Mouse (Mus musculus): Measurements from ENCODE around the gene Ftl1. TPM values are rescaled to one million over a fixed set of nuclear protein-coding genes. Genes with fewer than 3 reads are reported as not detected.

The Ftl1 gene
- polyA plus RNA-seq, 1 experiment from 2014 or later, result 5,581 TPM

- H3K9me3 ChIP-seq, result no peaks in the 10 kb centered on the region
- no peak overlapping the region for H3K4me3 ChIP-seq (replicated peaks)
- no peaks in the 10 kb centered on the region for H3K4me1 ChIP-seq (replicated peaks)
- no peak overlapping the region for H3K27ac ChIP-seq
- H3K36me3 ChIP-seq, result peaks cover 30% of the 10 kb centered on the region
- WGBS, result 76% methylated on average over 22 of the region's 22 CpGs
- ATAC-seq, result no peak
- H3K4me2 ChIP-seq (replicated peaks), result no peak overlapping the region
- no peaks in the 10 kb centered on the region for H3K27me3 ChIP-seq (replicated peaks)
- H3K9ac ChIP-seq, result no peak overlapping the region
These were observed 15.9 kb downstream of the Ftl1 start for GRCm38 (mm10) chr7:45443526-45444420.

- Histone ChIP-seq H3K36me3 (0 out of 2 replicates have a peak, but pooled peaks cover 7% of the 10 kb centered on the region), H3K27me3 (replicated peaks) (no peaks in the 10 kb centered on the region), H3K9ac (no peak within 1 kb of the TSS), H3K4me1 (replicated peaks) (peaks cover 38% of the 10 kb centered on the region), H3K4me3 (replicated peaks) (no peak within 1 kb of the TSS), H3K9me3 (no peaks in the 10 kb centered on the region), H3K4me2 (replicated peaks) (peak within 1 kb of the TSS; percentile 7), H3K27ac (no peak within 1 kb of the TSS)
- WGBS, result 21% methylated on average over 19 of the region's 19 CpGs
- no peak for ATAC-seq
These were observed 22.0 kb downstream of the Ftl1 start, which contains the start of gene Ruvbl2 for GRCm38 (mm10) chr7:45437521-45438276. TSS of gene Ruvbl2 (minus strand) at chr7:45438096.

GRCm38 (mm10) chr7:45437046-45437445 is 22.6 kb downstream of the Ftl1 start:
- WGBS, result 40% methylated on average over 6 of the region's 6 CpGs
- no peak overlapping the region for H3K4me2 ChIP-seq (replicated peaks)

GRCm38 (mm10) chr7:45436444-45436843 is 23.2 kb downstream of the Ftl1 start:
- H3K4me1 ChIP-seq (replicated peaks), result peaks cover 39% of the 10 kb centered on the region
- no peak overlapping the region for H3K9ac ChIP-seq
- 0 out of 2 replicates have a peak, but pooled peaks cover 11% of the 10 kb centered on the region for H3K36me3 ChIP-seq
- WGBS, result 91% methylated on average over 5 of the region's 5 CpGs
- peak overlapping the region; percentile 76 for H3K4me2 ChIP-seq (replicated peaks)
- ATAC-seq, result no peak
- no peak overlapping the region for H3K27ac ChIP-seq
- no peaks in the 10 kb centered on the region for H3K9me3 ChIP-seq
- no peak overlapping the region for H3K4me3 ChIP-seq (replicated peaks)
- no peaks in the 10 kb centered on the region for H3K27me3 ChIP-seq (replicated peaks)

More at GRCm38 (mm10) chr7:45437046-45437445, 22.6 kb downstream of the Ftl1 start:
- H3K9me3 ChIP-seq, result no peaks in the 10 kb centered on the region
- peaks cover 39% of the 10 kb centered on the region for H3K4me1 ChIP-seq (replicated peaks)
- H3K4me3 ChIP-seq (replicated peaks), result no peak overlapping the region
- no peak for ATAC-seq
- H3K27me3 ChIP-seq (replicated peaks), result no peaks in the 10 kb centered on the region
- no peak overlapping the region for H3K27ac ChIP-seq
- H3K36me3 ChIP-seq, result 0 out of 2 replicates have a peak, but pooled peaks cover 7% of the 10 kb centered on the region
- H3K9ac ChIP-seq, result no peak overlapping the region

DNA sequence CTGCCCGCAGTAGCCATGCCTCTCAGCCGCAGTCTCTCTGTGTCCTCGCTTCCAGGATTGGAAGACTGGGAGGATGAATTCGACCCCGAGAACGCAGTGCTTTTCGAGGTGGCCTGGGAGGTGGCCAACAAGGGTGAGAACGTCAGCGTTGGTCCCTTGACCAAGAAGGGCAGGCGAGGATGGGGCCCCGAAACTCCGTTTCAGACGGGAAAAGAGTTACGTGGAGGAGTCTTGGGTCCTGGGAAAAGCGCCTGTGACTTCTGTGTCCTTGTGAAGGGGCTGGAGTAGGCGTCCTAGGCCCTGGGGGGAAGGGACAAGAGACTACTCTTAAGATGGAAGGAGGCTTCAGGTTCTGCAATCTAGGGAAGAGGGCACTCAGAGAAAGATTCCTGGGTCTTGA is 24.6 kb downstream of the Ftl1 start:
- Histone ChIP-seq H3K4me1 (replicated peaks) (peaks cover 39% of the 10 kb centered on the region), H3K36me3 (peaks cover 18% of the 10 kb centered on the region), H3K9ac (peak overlapping the region; percentile 77), H3K9me3 (no peaks in the 10 kb centered on the region), H3K4me2 (replicated peaks) (peak overlapping the region; percentile 76), H3K4me3 (replicated peaks) (peak overlapping the region; percentile 73), H3K27me3 (replicated peaks) (no peaks in the 10 kb centered on the region), H3K27ac (peak overlapping the region; percentile 81)
- ATAC-seq, result peak; percentile 16
- 2% methylated on average over 16 of the region's 16 CpGs for WGBS

DNA sequence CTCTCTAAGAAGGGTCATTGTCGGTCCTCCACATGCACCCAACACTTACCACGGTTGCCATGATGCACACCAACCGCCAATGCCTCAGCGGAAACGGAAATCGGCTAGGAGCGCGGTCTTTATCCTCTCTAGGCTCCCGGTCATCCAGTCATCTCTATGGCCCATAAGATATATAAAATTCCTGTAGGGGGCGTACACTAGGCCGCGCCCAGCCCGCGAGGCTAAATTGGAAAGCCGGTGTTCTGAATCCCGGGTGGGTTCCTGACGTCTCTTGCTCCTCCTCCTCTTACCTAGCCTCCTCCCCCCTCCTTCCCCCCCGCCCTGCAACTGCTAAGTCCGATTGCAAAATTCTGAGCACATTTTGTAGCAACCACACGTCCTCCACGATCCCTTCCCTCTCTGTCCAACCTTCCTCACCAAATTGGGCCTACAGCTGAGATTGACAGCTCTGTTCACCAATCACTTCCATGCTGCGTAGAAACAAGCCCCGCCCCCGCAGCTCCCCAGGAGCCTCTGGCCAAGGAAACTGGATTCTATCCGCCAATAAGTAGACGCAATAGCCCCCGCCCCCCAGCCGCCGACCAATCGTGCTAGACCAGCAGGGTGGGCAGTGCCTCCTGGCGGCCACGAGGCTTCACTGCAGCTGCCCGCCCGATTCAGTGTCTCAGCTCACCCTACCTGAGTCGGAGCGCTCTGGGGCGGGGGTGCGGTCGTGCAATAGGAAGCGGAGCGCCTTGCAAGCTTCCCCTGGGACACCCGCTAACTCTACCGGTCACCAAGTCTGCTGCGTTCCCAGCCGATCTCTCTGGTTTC is 25.3 kb downstream of the Ftl1 start, which contains the start of gene Gys1:
Gene Gys1 (plus strand): TSS at position 642 of the 813 bp plus-strand sequence.
- peak within 1 kb of the TSS; percentile 80 for H3K9ac ChIP-seq
- peaks cover 39% of the 10 kb centered on the region for H3K4me1 ChIP-seq (replicated peaks)
- H3K36me3 ChIP-seq, result peaks cover 17% of the 10 kb centered on the region
- peak within 1 kb of the TSS; percentile 90 for H3K4me2 ChIP-seq (replicated peaks)
- under 1% methylated on average over 45 of the region's 45 CpGs for WGBS
- no peaks in the 10 kb centered on the region for H3K27me3 ChIP-seq (replicated peaks)
- peak within 1 kb of the TSS; percentile 86 for H3K27ac ChIP-seq
- peak within 1 kb of the TSS; percentile 73 for H3K4me3 ChIP-seq (replicated peaks)
- H3K9me3 ChIP-seq, result no peaks in the 10 kb centered on the region
- ATAC-seq, result peak; percentile 98

GRCm38 (mm10) chr7:45433835-45434202 is 25.9 kb downstream of the Ftl1 start:
- H3K9me3 ChIP-seq, result no peaks in the 10 kb centered on the region
- H3K36me3 ChIP-seq, result peaks cover 22% of the 10 kb centered on the region
- ATAC-seq, result no peak
- H3K9ac ChIP-seq, result peak overlapping the region; percentile 80
- H3K4me2 ChIP-seq (replicated peaks), result peak overlapping the region; percentile 90
- H3K4me1 ChIP-seq (replicated peaks), result peaks cover 39% of the 10 kb centered on the region
- peak overlapping the region; percentile 73 for H3K4me3 ChIP-seq (replicated peaks)
- H3K27me3 ChIP-seq (replicated peaks), result no peaks in the 10 kb centered on the region
- peak overlapping the region; percentile 86 for H3K27ac ChIP-seq
- under 1% methylated on average over 7 of the region's 7 CpGs for WGBS

- ATAC-seq, result no peak
- Histone ChIP-seq H3K9me3 (no peaks in the 10 kb centered on the region), H3K27me3 (replicated peaks) (no peaks in the 10 kb centered on the region), H3K9ac (no peak overlapping the region), H3K4me1 (replicated peaks) (no peaks in the 10 kb centered on the region), H3K36me3 (peaks cover 56% of the 10 kb centered on the region), H3K4me2 (replicated peaks) (no peak overlapping the region), H3K27ac (no peak overlapping the region), H3K4me3 (replicated peaks) (no peak overlapping the region)
- WGBS, result 93% methylated on average over 8 of the region's 8 CpGs
These were observed 33.1 kb downstream of the Ftl1 start for GRCm38 (mm10) chr7:45426556-45426955.

- ATAC-seq, result no peak
- Histone ChIP-seq H3K9ac (no peak overlapping the region), H3K4me2 (replicated peaks) (no peak overlapping the region), H3K36me3 (peaks cover 37% of the 10 kb centered on the region), H3K9me3 (no peaks in the 10 kb centered on the region), H3K4me3 (replicated peaks) (no peak overlapping the region), H3K27me3 (replicated peaks) (peaks cover 10% of the 10 kb centered on the region), H3K4me1 (replicated peaks) (peaks cover 10% of the 10 kb centered on the region), H3K27ac (no peak overlapping the region)
- 92% methylated on average over 14 of the region's 14 CpGs for WGBS
These were observed 38.5 kb downstream of the Ftl1 start for GRCm38 (mm10) chr7:45421194-45421593.

GRCm38 (mm10) chr7:45420615-45420919 is 39.1 kb downstream of the Ftl1 start, which contains the start of gene Lhb:
TSS of gene Lhb (plus strand) at chr7:45420820.
- Histone ChIP-seq H3K9ac (0 out of 2 replicates have a peak within 1 kb of the TSS, but pooled peaks have one; percentile 13), H3K27me3 (replicated peaks) (peaks cover 15% of the 10 kb centered on the region), H3K36me3 (peaks cover 36% of the 10 kb centered on the region), H3K9me3 (no peaks in the 10 kb centered on the region), H3K4me1 (replicated peaks) (peaks cover 13% of the 10 kb centered on the region), H3K4me3 (replicated peaks) (no peak within 1 kb of the TSS), H3K27ac (no peak within 1 kb of the TSS), H3K4me2 (replicated peaks) (peak within 1 kb of the TSS; percentile 31; the same call in 1 of the 2 replicates)
- WGBS, result 58% methylated on average over 6 of the region's 6 CpGs
- no peak for ATAC-seq

GRCm38 (mm10) chr7:45419859-45420614 is 39.6 kb downstream of the Ftl1 start:
- H3K27me3 ChIP-seq (replicated peaks), result peaks cover 21% of the 10 kb centered on the region
- ATAC-seq, result peak; percentile 31; the same call in 1 of the 2 replicates
- peak overlapping the region; percentile 31; the same call in 1 of the 2 replicates for H3K4me2 ChIP-seq (replicated peaks)
- peaks cover 33% of the 10 kb centered on the region for H3K36me3 ChIP-seq
- peaks cover 18% of the 10 kb centered on the region for H3K4me1 ChIP-seq (replicated peaks)
- 11% methylated on average over 27 of the region's 27 CpGs for WGBS
- H3K9me3 ChIP-seq, result no peaks in the 10 kb centered on the region
- H3K27ac ChIP-seq, result no peak overlapping the region
- 0 out of 2 replicates have a peak overlapping the region, but pooled peaks have one; percentile 13 for H3K9ac ChIP-seq
- no peak overlapping the region for H3K4me3 ChIP-seq (replicated peaks)
